Mouse (Mus musculus) liver, embryonic 11.5 days (tissue): ENCODE data around the gene Slc13a4. TPM values are rescaled to one million over a fixed set of nuclear protein-coding genes. Genes with fewer than 3 reads are reported as not detected.

ENCODE experiments used
- ATAC-seq: fragments of 200-750 bp; cut with Nextera tagmentation; replicated peaks from 2 replicates; pipeline ENCODE4 v1.8.0; 2017; ENCODE audit warnings: moderate number of reproducible peaks, mild to moderate bottlenecking, moderate TSS enrichment, moderate library complexity; ENCODE audit not compliant: low FRiP score
- DNase-seq: peaks from one replicate; pipeline ENCODE4 v3.0.0-alpha.2; 2017; ENCODE audit warnings: low spot score
- H3K27ac ChIP-seq: fragments of 300-500 bp; sonication (generic); 2 replicates; pipeline ENCODE4 v1.5.1; 2014; ENCODE audit warnings: mild to moderate bottlenecking, low read depth, low read length, control low read depth
- H3K27me3 ChIP-seq: fragments of 300-500 bp; sonication (generic); replicated peaks from 2 replicates; pipeline ENCODE4 v1.6.1; 2014; ENCODE audit warnings: low read length, mixed read lengths; ENCODE audit not compliant: control insufficient read depth, insufficient read depth
- H3K36me3 ChIP-seq: fragments of 300-500 bp; sonication (generic); 2 replicates; pipeline ENCODE4 v1.6.1; 2014; ENCODE audit warnings: mild to moderate bottlenecking, low read length, moderate library complexity, mixed read lengths; ENCODE audit not compliant: control insufficient read depth, insufficient read depth
- H3K4me1 ChIP-seq: fragments of 300-500 bp; sonication (generic); replicated peaks from 2 replicates; pipeline ENCODE4 v1.6.1; 2014; ENCODE audit warnings: low read length, mixed read lengths; ENCODE audit not compliant: control insufficient read depth, insufficient read depth
- H3K4me2 ChIP-seq: fragments of 300-500 bp; sonication (generic); 2 replicates; pipeline ENCODE4 v1.6.1; 2014; ENCODE audit warnings: mild to moderate bottlenecking, control low read depth, moderate library complexity
- H3K4me3 ChIP-seq: fragments of 300-500 bp; sonication (generic); 2 replicates; pipeline ENCODE4 v1.5.1; 2014; ENCODE audit warnings: low read depth, low read length, control low read depth
- H3K9ac ChIP-seq: fragments of 300-500 bp; sonication (generic); 2 replicates; pipeline ENCODE4 v1.6.1; 2014; ENCODE audit warnings: low read depth, low read length, control low read depth
- H3K9me3 ChIP-seq: fragments of 300-500 bp; sonication (generic); 2 replicates; pipeline ENCODE4 v1.6.1; 2016; ENCODE audit warnings: low read length, inconsistent platforms, mixed read lengths; ENCODE audit not compliant: control insufficient read depth
- WGBS: fragments of 180-500 bp; shearing (Covaris S2); extraction: QIAGEN DNeasy Blood & Tissue Kit; methylation state at CpG from one replicate; pipeline ENCODE4 v1.1.7; 2014; 5-methylcytosine and 5-hydroxymethylcytosine counted together
- polyA plus RNA-seq: library from polyadenylated mRNA; unstranded; fragments of >200 nt; fragmentation: Nextera tagmentation; extraction: Ambion mirVana; gene quantifications from 2 replicates; pipeline ENCODE4 v1.2.1, GENCODE M21; 2014

Slc13a4 gene
- polyA plus RNA-seq, 1 experiment from 2014 or later: 0.15 TPM

GRCm38 (mm10) chr6:35297001-35297400, 10.9 kb downstream of the Slc13a4 start:
- 63% methylated on average over 2 of the region's 2 CpGs for WGBS
- no peak for DNase-seq
- H3K27ac ChIP-seq: no peak overlapping the region
- no peaks in the 10 kb centered on the region for H3K27me3 ChIP-seq
- no peak overlapping the region for H3K9ac ChIP-seq
- no peaks in the 10 kb centered on the region for H3K36me3 ChIP-seq
- H3K4me3 ChIP-seq: no peak overlapping the region
- ATAC-seq: no peak
- no peaks in the 10 kb centered on the region for H3K9me3 ChIP-seq
- H3K4me1 ChIP-seq: no peaks in the 10 kb centered on the region
- H3K4me2 ChIP-seq: no peak overlapping the region

- Histone ChIP-seq H3K36me3 (no peaks in the 10 kb centered on the region), H3K9ac (no peak overlapping the region), H3K27me3 (no peaks in the 10 kb centered on the region), H3K4me2 (no peak overlapping the region), H3K4me3 (no peak overlapping the region), H3K27ac (no peak overlapping the region), H3K9me3 (no peaks in the 10 kb centered on the region), H3K4me1 (no peaks in the 10 kb centered on the region)
- no peak for ATAC-seq
- WGBS: 80% methylated on average over 2 of the region's 2 CpGs
- no peak for DNase-seq
These were observed 13.0 kb downstream of the Slc13a4 start for GRCm38 (mm10) chr6:35294964-35295363.

GRCm38 (mm10) chr6:35289676-35290075, 18.3 kb downstream of the Slc13a4 start:
- ATAC-seq: no peak
- WGBS: 86% methylated on average over 8 of the region's 8 CpGs

GRCm38 (mm10) chr6:35288920-35289319, 19.0 kb downstream of the Slc13a4 start:
- Histone ChIP-seq H3K27ac (no peak overlapping the region), H3K4me3 (no peak overlapping the region), H3K4me2 (no peak overlapping the region)

More at GRCm38 (mm10) chr6:35289676-35290075, 18.3 kb downstream of the Slc13a4 start:
- no peak overlapping the region for H3K4me2 ChIP-seq
- no peaks in the 10 kb centered on the region for H3K36me3 ChIP-seq
- H3K27me3 ChIP-seq: no peaks in the 10 kb centered on the region
- no peak overlapping the region for H3K27ac ChIP-seq
- H3K9me3 ChIP-seq: no peaks in the 10 kb centered on the region
- DNase-seq: no peak
- no peak overlapping the region for H3K9ac ChIP-seq
- no peaks in the 10 kb centered on the region; the same call in 1 of the 2 replicates for H3K4me1 ChIP-seq
- H3K4me3 ChIP-seq: no peak overlapping the region

GRCm38 (mm10) chr6:35288114-35288761, 19.7 kb downstream of the Slc13a4 start:
- Histone ChIP-seq H3K27me3 (no peaks in the 10 kb centered on the region), H3K4me2 (no peak overlapping the region), H3K9me3 (no peaks in the 10 kb centered on the region), H3K4me1 (no peaks in the 10 kb centered on the region; the same call in 1 of the 2 replicates), H3K36me3 (no peaks in the 10 kb centered on the region), H3K4me3 (no peak overlapping the region), H3K9ac (no peak overlapping the region), H3K27ac (no peak overlapping the region)
- no peak for ATAC-seq
- 69% methylated on average over 11 of the region's 11 CpGs for WGBS
- no peak for DNase-seq

More at GRCm38 (mm10) chr6:35288920-35289319, 19.0 kb downstream of the Slc13a4 start:
- H3K9me3 ChIP-seq: no peaks in the 10 kb centered on the region
- ATAC-seq: no peak
- no peaks in the 10 kb centered on the region for H3K27me3 ChIP-seq
- WGBS: 73% methylated on average over 7 of the region's 7 CpGs
- H3K4me1 ChIP-seq: no peaks in the 10 kb centered on the region; the same call in 1 of the 2 replicates
- no peak for DNase-seq
- no peaks in the 10 kb centered on the region for H3K36me3 ChIP-seq
- no peak overlapping the region for H3K9ac ChIP-seq

GRCm38 (mm10) chr6:35279306-35279705, 28.6 kb downstream of the Slc13a4 start:
- Histone ChIP-seq H3K4me2 (no peak overlapping the region), H3K9ac (no peak overlapping the region), H3K27ac (no peak overlapping the region), H3K9me3 (no peaks in the 10 kb centered on the region), H3K36me3 (no peaks in the 10 kb centered on the region), H3K4me1 (no peaks in the 10 kb centered on the region), H3K4me3 (no peak overlapping the region), H3K27me3 (no peaks in the 10 kb centered on the region)
- no peak for ATAC-seq
- no peak for DNase-seq
- 68% methylated on average over 10 of the region's 10 CpGs for WGBS

- H3K36me3 ChIP-seq: no peaks in the 10 kb centered on the region
- 61% methylated on average over 9 of the region's 10 CpGs for WGBS
- no peaks in the 10 kb centered on the region for H3K27me3 ChIP-seq
- no peak overlapping the region for H3K4me3 ChIP-seq
- H3K9me3 ChIP-seq: no peaks in the 10 kb centered on the region
- H3K4me1 ChIP-seq: no peaks in the 10 kb centered on the region
- no peak overlapping the region for H3K9ac ChIP-seq
- no peak overlapping the region for H3K4me2 ChIP-seq
- no peak overlapping the region for H3K27ac ChIP-seq
- ATAC-seq (no peak), DNase-seq (no peak)
These were observed 29.9 kb downstream of the Slc13a4 start for GRCm38 (mm10) chr6:35277903-35278587.

GRCm38 (mm10) chr6:35273391-35274082, 34.4 kb downstream of the Slc13a4 start:
- Histone ChIP-seq H3K4me1 (no peaks in the 10 kb centered on the region), H3K36me3 (no peaks in the 10 kb centered on the region), H3K27ac (no peak overlapping the region), H3K4me3 (no peak overlapping the region), H3K27me3 (no peaks in the 10 kb centered on the region), H3K4me2 (no peak overlapping the region), H3K9me3 (no peaks in the 10 kb centered on the region), H3K9ac (no peak overlapping the region)
- no peak for ATAC-seq
- WGBS: 73% methylated on average over 11 of the region's 11 CpGs
- DNase-seq: no peak
